In genomic region chr12:79788340-79788739, GRCm38 (mm10) we compare ENCODE assay signal across 31 mouse cellular contexts.
A peak's percentile ranks its signal among the peaks of the same experiment; 100 is the strongest.
DNase-seq lines count a peak whose midpoint lies in the region; ATAC-seq and TF ChIP-seq lines count a peak whose summit lies in the region.
"Had no signal": no experiment of that assay in that cellular context is flagged by ENCODE, and none has a peak within 500 bp of the region (broad histone marks: within the 10 kb centered on the region; RNA-seq: fewer than 3 reads in every experiment).

No protein-coding gene starts in this region.

- no peak overlapping the region for H3K9ac ChIP-seq in lung, embryonic 14.5 days
- H3K9ac ChIP-seq in lung, postnatal 0 days (replicated peaks; ENCODE audit: low read depth) = no peak overlapping the region
- H3K9ac ChIP-seq: embryonic facial prominence, embryonic 13.5 days; forebrain, embryonic 13.5 days; heart, embryonic 13.5 days; hindbrain, embryonic 12.5 days had no signal

- H3K4me1 ChIP-seq in lung, embryonic 14.5 days (ENCODE audit: insufficient read depth) = peaks cover 6% of the 10 kb centered on the region; the same call in 1 of the 2 replicates
- 0 out of 2 replicates have a peak, but pooled peaks cover 5% of the 10 kb centered on the region for H3K4me1 ChIP-seq in lung, postnatal 0 days (ENCODE audit: insufficient read depth, low read depth, low read length)
- H3K4me1 ChIP-seq in brown adipose tissue, adult 24 weeks (ENCODE audit: control insufficient read depth, insufficient read depth, insufficient read length, low read length) = no peaks in the 10 kb centered on the region
- H3K4me1 ChIP-seq: forebrain, embryonic 13.5 days; hindbrain, embryonic 12.5 days had no signal

- no peak for TF ChIP-seq CTCF in gastrocnemius, adult 2 months (IDR thresholded peaks at IDR 0.05)
- no peak for TF ChIP-seq CTCF in lung, embryonic 14.5 days (IDR thresholded peaks at IDR 0.05; ENCODE audit: low read depth)
- no peak for TF ChIP-seq CTCF in lung, postnatal 0 days (IDR thresholded peaks at IDR 0.05)

- H3K4me2 ChIP-seq in lung, embryonic 14.5 days = no peak overlapping the region
- H3K4me2 ChIP-seq in lung, postnatal 0 days (replicated peaks; ENCODE audit: low read depth, low read length) = no peak overlapping the region
- H3K4me2 ChIP-seq: embryonic facial prominence, embryonic 13.5 days; forebrain, embryonic 13.5 days; heart, embryonic 13.5 days; hindbrain, embryonic 12.5 days had no signal

- H3K36me3 ChIP-seq in lung, embryonic 14.5 days (ENCODE audit: insufficient read depth) = no peaks in the 10 kb centered on the region
- H3K36me3 ChIP-seq in lung, postnatal 0 days (ENCODE audit: insufficient read depth, low read length) = no peaks in the 10 kb centered on the region
- H3K36me3 ChIP-seq: embryonic facial prominence, embryonic 13.5 days; forebrain, embryonic 10.5 days; heart, embryonic 10.5 days; heart, embryonic 13.5 days; hindbrain, embryonic 12.5 days had no signal

- no peak for DNase-seq in gastrocnemius, adult 2 months
- DNase-seq in gastrocnemius, adult 18-20 months (ENCODE audit: low spot score) = no peak
- DNase-seq in lung, embryonic 14.5 days = peak; percentile 83
- no peak for DNase-seq in lung, postnatal 4 days
- DNase-seq in lung, postnatal 0 days (ENCODE audit: low spot score) = peak; percentile 78
- no peak for DNase-seq in lung, postnatal 14 days
- DNase-seq in frontal cortex, postnatal 14 days (ENCODE audit: low spot score in 2 of 2) = no peak
- DNase-seq: adrenal gland, postnatal 10 days; adrenal gland, postnatal 36 days; B cell, adult 2 months; cerebellum, adult 11 months; cerebellum, adult 2 months; cerebellum, adult 9-11 months; cerebellum, postnatal 25 days; gastrocnemius, postnatal 10 days; gastrocnemius, postnatal 36 days; heart, adult 2 months; heart, postnatal 14 days; heart, postnatal 4 days had no signal

- peak; percentile 86 for TF ChIP-seq EP300 in lung, postnatal 0 days (IDR thresholded peaks at IDR 0.05)

- H3K27me3 ChIP-seq in lung, embryonic 14.5 days (ENCODE audit: insufficient read depth, low read length) = no peaks in the 10 kb centered on the region
- H3K27me3 ChIP-seq in lung, postnatal 0 days (replicated peaks; ENCODE audit: insufficient read depth, low read length) = no peaks in the 10 kb centered on the region
- H3K27me3 ChIP-seq: CH12.LX; embryonic facial prominence, embryonic 13.5 days; forebrain, embryonic 13.5 days; heart, embryonic 13.5 days; hindbrain, embryonic 12.5 days; Patski had no signal

- intact Hi-C loops in gastrocnemius, adult 2 months (cut with DNase I) = no loop called here

- WGBS in lung, embryonic 14.5 days = 42% methylated on average over 5 of the region's 5 CpGs
- 57% methylated on average over 5 of the region's 5 CpGs for WGBS in lung, postnatal 0 days

- no peaks in the 10 kb centered on the region for H3K9me3 ChIP-seq in lung, embryonic 14.5 days (ENCODE audit: low read depth, low read length)
- no peaks in the 10 kb centered on the region for H3K9me3 ChIP-seq in lung, postnatal 0 days (ENCODE audit: low read length)
- H3K9me3 ChIP-seq: embryonic facial prominence, embryonic 13.5 days; forebrain, embryonic 10.5 days; forebrain, embryonic 13.5 days; G1E; heart, embryonic 10.5 days; heart, embryonic 13.5 days; hindbrain, embryonic 12.5 days had no signal

- peak overlapping the region; percentile 43; the same call in 1 of the 2 replicates for H3K27ac ChIP-seq in gastrocnemius, adult 2 months
- H3K27ac ChIP-seq in lung, embryonic 14.5 days (ENCODE audit: low read depth) = peak overlapping the region; percentile 61
- H3K27ac ChIP-seq in lung, postnatal 0 days (ENCODE audit: low read length) = peak overlapping the region; percentile 67; the same call in 1 of the 2 replicates
- peak overlapping the region; percentile 15; the same call in 1 of the 2 replicates for H3K27ac ChIP-seq in brown adipose tissue, adult 24 weeks (replicated peaks; ENCODE audit: low read depth, low read length)
- H3K27ac ChIP-seq: embryonic facial prominence, embryonic 13.5 days; forebrain, embryonic 13.5 days; heart, adult 2 months; heart, embryonic 10.5 days; heart, embryonic 13.5 days; hindbrain, embryonic 12.5 days had no signal

- H3K4me3 ChIP-seq in gastrocnemius, adult 2 months = no peak overlapping the region
- H3K4me3 ChIP-seq in lung, embryonic 14.5 days (ENCODE audit: low read depth, low read length) = no peak overlapping the region
- H3K4me3 ChIP-seq in lung, postnatal 0 days (ENCODE audit: low read depth, low read length) = no peak overlapping the region
- no peak overlapping the region for H3K4me3 ChIP-seq in brown adipose tissue, adult 24 weeks (ENCODE audit: insufficient read depth, low read depth, low read length)
- H3K4me3 ChIP-seq: embryonic facial prominence, embryonic 13.5 days; forebrain, embryonic 10.5 days; forebrain, embryonic 13.5 days; heart, adult 2 months; heart, embryonic 10.5 days; heart, embryonic 13.5 days; hindbrain, embryonic 12.5 days had no signal

- ATAC-seq in lung, embryonic 14.5 days (ENCODE audit: insufficient read depth) = peak; percentile 65
- peak; percentile 74 for ATAC-seq in lung, postnatal 0 days
- ATAC-seq: forebrain, embryonic 13.5 days; forebrain, embryonic 16.5 days; hindbrain, embryonic 16.5 days; Patski had no signal

Comparison
In these comparisons a context has a peak if more than half of its experiments do, and no peak if none do; other contexts are left out.
1. DNase-seq: peak in lung, embryonic 14.5 days (single experiment) and lung, postnatal 0 days (single experiment); none in gastrocnemius, adult 2 months (single experiment), gastrocnemius, adult 18-20 months (single experiment), lung, postnatal 4 days (0 of 2), lung, postnatal 14 days (single experiment) and frontal cortex, postnatal 14 days (0 of 2).
2. H3K27ac ChIP-seq: peak in every context shown above with its lines; median percentile 67 in lung, postnatal 0 days; 61 in lung, embryonic 14.5 days; 43 in gastrocnemius, adult 2 months; 15 in brown adipose tissue, adult 24 weeks.